Mouse (Mus musculus) neural tube, embryonic 14.5 days (tissue): ENCODE data around the gene Slc13a4. TPM values are rescaled to one million over a fixed set of nuclear protein-coding genes. Genes with fewer than 3 reads are reported as not detected.
A peak's percentile ranks its signal among the peaks of the same experiment; 100 is the strongest.

Source experiments
- ATAC-seq: fragments of 200-750 bp; cut with Nextera tagmentation; 2 replicates; pipeline ENCODE4 v1.8.0; 2017; ENCODE audit warnings: low read depth, mild to moderate bottlenecking, moderate TSS enrichment, moderate library complexity
- H3K27ac ChIP-seq: fragments of 300-500 bp; sonication (generic); 2 replicates; pipeline ENCODE4 v1.5.1; 2014; ENCODE audit warnings: low read depth, mild to moderate bottlenecking, control low read depth, low read length, moderate library complexity, mixed read lengths
- H3K27me3 ChIP-seq: fragments of 300-500 bp; sonication (generic); 2 replicates; pipeline ENCODE4 v1.6.1; 2014; ENCODE audit warnings: low read length; ENCODE audit not compliant: control insufficient read depth, insufficient read depth
- H3K36me3 ChIP-seq: fragments of 300-500 bp; sonication (generic); 2 replicates; pipeline ENCODE4 v1.6.1; 2014; ENCODE audit warnings: low read length, mixed read lengths; ENCODE audit not compliant: control insufficient read depth, insufficient read depth
- H3K4me1 ChIP-seq: fragments of 300-500 bp; sonication (generic); 2 replicates; pipeline ENCODE4 v1.6.1; 2014; ENCODE audit warnings: low read length; ENCODE audit not compliant: control insufficient read depth, insufficient read depth
- H3K4me2 ChIP-seq: fragments of 300-500 bp; sonication (generic); 2 replicates; pipeline ENCODE4 v1.6.1; 2014; ENCODE audit warnings: mild to moderate bottlenecking, low read depth, low read length, control low read depth
- H3K4me3 ChIP-seq: fragments of 300-500 bp; sonication (generic); 2 replicates; pipeline ENCODE4 v1.5.1; 2014; ENCODE audit warnings: low read depth, low read length, control low read depth, mixed read lengths
- H3K9ac ChIP-seq: fragments of 300-500 bp; sonication (generic); replicated peaks from 2 replicates; pipeline ENCODE4 v1.6.1; 2014; ENCODE audit warnings: low read depth, mild to moderate bottlenecking, control low read depth, low read length, mixed read lengths
- H3K9me3 ChIP-seq: fragments of 300-500 bp; sonication (generic); 2 replicates; pipeline ENCODE4 v1.6.1; 2016; ENCODE audit warnings: low read length; ENCODE audit not compliant: control insufficient read depth
- WGBS: fragments of 180-500 bp; shearing (Covaris S2); extraction: QIAGEN DNeasy Blood & Tissue Kit; methylation state at CpG from one replicate; pipeline ENCODE4 v1.1.7; 2014; 5-methylcytosine and 5-hydroxymethylcytosine counted together
- polyA plus RNA-seq: library from polyadenylated mRNA; unstranded; fragments of >200 nt; fragmentation: Nextera tagmentation; extraction: Ambion mirVana; gene quantifications from 2 replicates; pipeline ENCODE4 v1.2.1, GENCODE M21; 2014

The Slc13a4 gene
- polyA plus RNA-seq, 1 experiment from 2014 or later = 0.15 TPM

- Histone ChIP-seq H3K9ac (no peak overlapping the region), H3K4me2 (no peak overlapping the region), H3K27me3 (no peaks in the 10 kb centered on the region), H3K9me3 (no peaks in the 10 kb centered on the region), H3K4me1 (peaks cover 23% of the 10 kb centered on the region; the same call in 1 of the 2 replicates), H3K27ac (no peak overlapping the region), H3K36me3 (no peaks in the 10 kb centered on the region; the same call in 1 of the 2 replicates), H3K4me3 (no peak overlapping the region)
- ATAC-seq = no peak
- WGBS = 96% methylated on average over 13 of the region's 13 CpGs
These were observed 50.2 kb downstream of the Slc13a4 start for GRCm38 (mm10) chr6:35257626-35258190.

DNA sequence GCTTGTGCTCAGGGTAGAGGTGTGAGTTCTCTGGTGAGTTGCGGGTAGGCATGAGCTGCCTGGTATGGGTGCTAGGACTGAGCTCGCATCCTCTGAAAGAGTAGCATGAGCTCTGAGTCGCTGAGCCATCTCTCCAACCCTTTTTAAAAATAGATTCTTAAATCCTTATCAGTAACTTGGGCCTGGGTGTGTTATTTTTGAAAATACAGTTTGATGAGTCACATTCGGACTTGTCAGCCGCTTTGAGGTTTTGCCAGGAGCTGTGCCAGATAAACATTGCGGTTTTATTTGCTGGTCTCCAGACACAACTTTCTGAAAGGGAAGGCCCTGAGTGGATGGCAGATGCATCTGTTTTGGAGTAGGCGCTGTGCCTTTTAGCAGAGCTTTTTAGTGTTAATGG is 51.2 kb downstream of the Slc13a4 start:
- Histone ChIP-seq H3K9me3 (no peaks in the 10 kb centered on the region), H3K27me3 (no peaks in the 10 kb centered on the region), H3K36me3 (no peaks in the 10 kb centered on the region; the same call in 1 of the 2 replicates), H3K4me3 (no peak overlapping the region), H3K4me1 (peaks cover 23% of the 10 kb centered on the region; the same call in 1 of the 2 replicates), H3K4me2 (no peak overlapping the region), H3K9ac (no peak overlapping the region), H3K27ac (no peak overlapping the region)
- ATAC-seq = no peak
- WGBS = 89% methylated on average over 7 of the region's 7 CpGs

GRCm38 (mm10) chr6:35255017-35255416 is 52.9 kb downstream of the Slc13a4 start:
- no peak for ATAC-seq
- no peaks in the 10 kb centered on the region for H3K27me3 ChIP-seq
- 85% methylated on average over 12 of the region's 12 CpGs for WGBS
- H3K27ac ChIP-seq = no peak overlapping the region
- no peak overlapping the region for H3K4me3 ChIP-seq
- H3K9ac ChIP-seq = 0 out of 2 replicates have a peak overlapping the region, but pooled peaks have one; percentile 11
- no peaks in the 10 kb centered on the region for H3K9me3 ChIP-seq
- H3K4me1 ChIP-seq = peaks cover 23% of the 10 kb centered on the region; the same call in 1 of the 2 replicates
- H3K36me3 ChIP-seq = no peaks in the 10 kb centered on the region
- H3K4me2 ChIP-seq = peak overlapping the region; percentile 53; the same call in 1 of the 2 replicates

DNA sequence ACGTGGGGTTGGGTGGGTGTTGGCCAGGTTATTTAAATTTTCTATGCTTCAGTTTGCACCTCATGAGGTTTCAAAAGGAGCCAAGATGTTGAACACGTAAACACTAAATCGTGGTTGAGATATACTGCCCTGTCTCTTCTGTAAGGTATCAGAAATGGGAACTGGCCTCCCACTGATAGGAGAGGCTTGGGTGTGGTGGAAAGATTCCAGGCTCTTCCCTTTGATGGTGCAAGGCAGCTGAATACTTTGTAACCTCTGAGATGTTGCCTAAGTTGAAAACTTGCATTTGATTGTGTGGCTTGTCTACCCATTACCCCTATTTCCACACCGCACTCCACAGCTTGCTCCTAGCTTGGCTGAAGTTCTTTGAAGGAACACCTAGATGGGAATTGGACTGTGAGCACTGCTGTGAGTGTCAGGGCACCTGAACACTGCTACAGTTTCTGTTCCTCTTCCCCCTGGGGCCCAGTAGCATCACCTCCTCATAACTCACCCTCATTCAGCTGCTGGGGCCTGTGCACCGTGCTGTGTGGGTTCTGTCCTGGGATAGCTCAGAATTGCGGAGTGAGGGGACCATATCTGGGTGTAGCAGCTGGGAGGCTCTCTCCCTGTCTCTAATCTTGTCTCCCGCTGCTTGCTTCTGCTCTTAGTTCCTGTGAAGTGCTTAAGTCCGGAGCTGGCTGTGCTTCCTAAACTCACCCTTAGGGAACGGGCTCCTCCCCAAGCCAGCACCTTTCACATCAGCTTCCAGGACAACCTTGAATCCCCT is 53.6 kb downstream of the Slc13a4 start:
- Histone ChIP-seq H3K27ac (no peak overlapping the region), H3K4me3 (no peak overlapping the region), H3K36me3 (no peaks in the 10 kb centered on the region), H3K4me2 (peak overlapping the region; percentile 53), H3K9ac (0 out of 2 replicates have a peak overlapping the region, but pooled peaks have one; percentile 16), H3K9me3 (no peaks in the 10 kb centered on the region), H3K27me3 (no peaks in the 10 kb centered on the region), H3K4me1 (peaks cover 23% of the 10 kb centered on the region; the same call in 1 of the 2 replicates)
- WGBS = 60% methylated on average over 9 of the region's 9 CpGs
- ATAC-seq = no peak

- no peaks in the 10 kb centered on the region for H3K9me3 ChIP-seq
- H3K9ac ChIP-seq = 0 out of 2 replicates have a peak overlapping the region, but pooled peaks have one; percentile 68
- WGBS = 47% methylated on average over 5 of the region's 5 CpGs
- peaks cover 23% of the 10 kb centered on the region; the same call in 1 of the 2 replicates for H3K4me1 ChIP-seq
- ATAC-seq = no peak
- H3K4me2 ChIP-seq = peak overlapping the region; percentile 53
- H3K27ac ChIP-seq = no peak overlapping the region
- no peaks in the 10 kb centered on the region for H3K27me3 ChIP-seq
- H3K36me3 ChIP-seq = no peaks in the 10 kb centered on the region
- peak overlapping the region; percentile 84 for H3K4me3 ChIP-seq
These were observed 54.5 kb downstream of the Slc13a4 start for GRCm38 (mm10) chr6:35253474-35253873.

- peak overlapping the region; percentile 71 for H3K27ac ChIP-seq
- under 1% methylated on average over 59 of the region's 60 CpGs for WGBS
- H3K4me1 ChIP-seq = peaks cover 23% of the 10 kb centered on the region; the same call in 1 of the 2 replicates
- H3K9me3 ChIP-seq = no peaks in the 10 kb centered on the region
- H3K4me3 ChIP-seq = peak overlapping the region; percentile 84
- ATAC-seq = peak; percentile 92
- H3K36me3 ChIP-seq = no peaks in the 10 kb centered on the region
- H3K4me2 ChIP-seq = peak overlapping the region; percentile 53
- H3K27me3 ChIP-seq = no peaks in the 10 kb centered on the region
- H3K9ac ChIP-seq = peak overlapping the region; percentile 68
These were observed 55.2 kb downstream of the Slc13a4 start for GRCm38 (mm10) chr6:35252477-35253346.

- Histone ChIP-seq H3K9ac (no peak overlapping the region), H3K4me3 (peak overlapping the region; percentile 84), H3K27me3 (no peaks in the 10 kb centered on the region), H3K27ac (0 out of 2 replicates have a peak overlapping the region, but pooled peaks have one; percentile 8), H3K4me2 (peak overlapping the region; percentile 53; the same call in 1 of the 2 replicates), H3K9me3 (no peaks in the 10 kb centered on the region), H3K36me3 (no peaks in the 10 kb centered on the region), H3K4me1 (peaks cover 20% of the 10 kb centered on the region; the same call in 1 of the 2 replicates)
- no peak; the same call in 1 of the 2 replicates for ATAC-seq
- WGBS = 59% methylated on average over 17 of the region's 17 CpGs
These were observed 56.0 kb downstream of the Slc13a4 start for GRCm38 (mm10) chr6:35251807-35252476.

DNA sequence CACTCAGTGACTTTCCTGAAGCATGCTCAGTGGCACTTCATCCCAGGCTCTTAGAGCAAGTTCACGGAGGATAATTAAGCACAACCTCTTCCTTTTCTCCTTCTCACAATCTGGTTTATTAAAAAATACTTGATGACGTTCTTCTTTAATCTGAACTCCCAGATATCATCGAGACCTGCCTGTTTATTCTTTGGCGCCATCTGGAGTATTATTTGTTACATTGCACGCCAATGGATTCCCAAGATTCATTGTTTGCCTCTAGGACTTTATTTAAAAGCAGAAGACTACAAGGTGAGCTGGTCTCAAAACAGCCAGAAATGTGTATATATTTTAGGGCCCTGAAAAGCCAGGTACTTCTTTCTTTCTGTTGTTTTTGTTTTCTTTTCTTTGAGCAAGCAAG is 62.8 kb downstream of the Slc13a4 start:
- Histone ChIP-seq H3K9ac (no peak overlapping the region), H3K4me1 (no peaks in the 10 kb centered on the region), H3K36me3 (peaks cover 42% of the 10 kb centered on the region), H3K27ac (no peak overlapping the region), H3K4me3 (no peak overlapping the region), H3K9me3 (no peaks in the 10 kb centered on the region), H3K4me2 (no peak overlapping the region), H3K27me3 (no peaks in the 10 kb centered on the region)
- 66% methylated on average over 5 of the region's 5 CpGs for WGBS
- no peak for ATAC-seq
